Mouse (Mus musculus) 3134 (cell line): ENCODE measurements around the gene Tmc6.

Experiments
- DNase-seq: peaks from one replicate; pipeline ENCODE4 v3.0.0-alpha.2; 2011; ENCODE audit warnings: low spot score; ENCODE audit not compliant: insufficient read length; ENCODE audit errors: extremely low read depth

Gene Tmc6

DNA sequence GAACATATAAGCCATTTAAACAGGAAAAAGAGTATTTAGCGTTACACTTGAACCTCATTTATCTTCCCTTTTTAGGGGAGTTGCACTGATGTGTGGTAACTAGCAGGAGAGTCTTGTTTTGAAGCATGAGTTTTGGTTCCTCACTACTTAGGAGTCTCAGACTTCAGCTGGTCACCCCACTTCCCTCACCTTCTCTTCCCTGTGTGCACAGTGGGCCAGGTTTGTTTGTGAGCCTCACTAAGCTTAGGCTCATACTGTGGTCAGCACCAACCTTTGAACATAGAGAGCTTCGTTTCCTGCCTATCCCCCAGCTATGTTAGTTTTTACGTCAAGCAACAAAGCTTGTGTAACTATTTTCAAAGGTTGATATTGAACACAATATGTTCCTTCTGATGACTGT is 63.2 kb downstream of the Tmc6 start:
- DNase-seq, result no peak
